Mouse (Mus musculus) MEL (cell line): ENCODE data around the gene Iqck.

Experiments used
- CTCF ChIP-seq, 3 experiments: IDR thresholded peaks in 2 of 3; conservative IDR thresholded peaks in 1 of 3; 2 replicates each; pipeline ENCODE4 v1.5.1; 2011 to 2012; ENCODE audit warnings: low read length in 3 of 3, low read depth in 2 of 3, mild to moderate bottlenecking in 2 of 3, improper control_type of control experiment in 1 of 3, inconsistent platforms in 1 of 3, mixed read lengths in 1 of 3, moderate library complexity in 1 of 3; ENCODE audit not compliant: control insufficient read depth in 1 of 3, insufficient read depth in 1 of 3, poor library complexity in 1 of 3, severe bottlenecking in 1 of 3
- ELF1 ChIP-seq: IDR thresholded peaks from 2 replicates; pipeline ENCODE4 v1.6.1; 2014; ENCODE audit warnings: low read depth, mild to moderate bottlenecking, inconsistent platforms, low read length, improper control_type of control experiment, moderate library complexity
- EP300 ChIP-seq, 2 experiments: IDR thresholded peaks; 2 replicates each; pipeline ENCODE4 v1.6.1; 2011; ENCODE audit warnings: improper control_type of control experiment in 2 of 2, low read length in 2 of 2, low read depth in 1 of 2, mild to moderate bottlenecking in 1 of 2
- JUND ChIP-seq: IDR thresholded peaks from 2 replicates; pipeline ENCODE4 v1.6.1; 2011; ENCODE audit warnings: low read depth, mild to moderate bottlenecking, improper control_type of control experiment, low read length
- KAT2A ChIP-seq: conservative IDR thresholded peaks from 2 replicates; pipeline ENCODE4 v1.6.1; 2012; ENCODE audit warnings: low read depth, low read length, improper control_type of control experiment, inconsistent platforms
- MAX ChIP-seq: IDR thresholded peaks from 2 replicates; pipeline ENCODE4 v1.6.1; 2011; ENCODE audit warnings: low read length, improper control_type of control experiment
- NELFE ChIP-seq: IDR thresholded peaks from 2 replicates; pipeline ENCODE4 v1.6.1; 2011; ENCODE audit warnings: low read depth, low read length, improper control_type of control experiment
- POLR2A ChIP-seq, 2 experiments: IDR thresholded peaks; 2 replicates each; pipeline ENCODE4 v1.6.1; 2011 to 2012; ENCODE audit warnings: low read length in 2 of 2, mild to moderate bottlenecking in 2 of 2, control low read depth in 1 of 2, improper control_type of control experiment in 1 of 2, low read depth in 1 of 2, moderate library complexity in 1 of 2; ENCODE audit not compliant: control insufficient read depth in 1 of 2, insufficient read depth in 1 of 2, poor library complexity in 1 of 2
- RAD21 ChIP-seq: IDR thresholded peaks from 2 replicates; pipeline ENCODE4 v1.6.1; 2011; ENCODE audit warnings: mild to moderate bottlenecking, low read depth, low read length, improper control_type of control experiment
- TBP ChIP-seq: IDR thresholded peaks from 2 replicates; pipeline ENCODE4 v1.8.0; 2011; ENCODE audit warnings: low read depth, low read length, improper control_type of control experiment
- USF1 ChIP-seq: IDR thresholded peaks from 2 replicates; pipeline ENCODE4 v1.6.1; 2014; ENCODE audit warnings: low read depth, mild to moderate bottlenecking, inconsistent platforms, low read length, improper control_type of control experiment, moderate library complexity
- ZKSCAN1 ChIP-seq: IDR thresholded peaks from 2 replicates; pipeline ENCODE4 v1.6.1; 2012; ENCODE audit warnings: low read depth, mild to moderate bottlenecking, inconsistent platforms, low read length, improper control_type of control experiment, moderate library complexity
- ZNF384 ChIP-seq: IDR thresholded peaks from 2 replicates; pipeline ENCODE4 v1.6.1; 2012; ENCODE audit warnings: low read depth, mild to moderate bottlenecking, inconsistent platforms, low read length, improper control_type of control experiment

- no peak for TF ChIP-seq CTCF (IDR thresholded peaks at IDR 0.05 in 2 of 3, conservative IDR thresholded peaks at IDR 0.05 in 1 of 3; ENCODE audit: control insufficient read depth in 1 of 3, insufficient read depth in 1 of 3, low read depth in 2 of 3, low read length in 3 of 3, poor library complexity in 1 of 3, severe bottlenecking in 1 of 3)
- no peak for TF ChIP-seq MAX
- TF ChIP-seq TBP, result no peak
- no peak for TF ChIP-seq RAD21
- no peak for TF ChIP-seq POLR2A (IDR thresholded peaks at IDR 0.05; ENCODE audit: control insufficient read depth in 1 of 2, insufficient read depth in 1 of 2, low read depth in 1 of 2, low read length in 2 of 2, poor library complexity in 1 of 2)
- TF ChIP-seq NELFE, result no peak
- TF ChIP-seq JUND, result no peak
- no peak for TF ChIP-seq ZNF384
- no peak for TF ChIP-seq EP300 (IDR thresholded peaks at IDR 0.05; ENCODE audit: low read depth in 1 of 2, low read length in 2 of 2)
- TF ChIP-seq USF1, result no peak
- no peak for TF ChIP-seq ELF1
- TF ChIP-seq KAT2A, result no peak
- no peak for TF ChIP-seq ZKSCAN1
Measured at GRCm38 (mm10) chr7:118931502-118932395, 76.2 kb downstream of the Iqck start.
